Comparison of ENCODE assay signal across 17 mouse cellular contexts in the genomic region with DNA sequence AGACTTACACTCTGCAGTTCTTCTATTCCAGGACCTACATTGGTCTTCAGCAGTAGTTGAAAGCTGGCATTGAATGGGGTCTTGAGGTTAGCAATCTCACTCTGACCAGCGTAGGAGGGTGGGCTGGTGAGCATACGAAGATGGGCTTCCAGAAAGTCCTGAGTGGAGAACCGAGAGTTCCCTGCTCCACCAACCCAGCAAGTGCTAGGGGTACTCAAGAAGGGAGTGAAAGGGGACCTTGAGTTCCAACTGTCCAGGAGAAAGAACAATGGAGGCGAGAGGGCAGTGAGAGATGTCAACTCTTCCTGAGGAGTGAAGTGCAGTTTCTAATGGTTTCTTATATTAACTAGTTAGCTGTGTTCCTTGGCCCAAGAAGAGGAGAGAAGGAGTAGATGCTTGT. TPM values are rescaled to one million over a fixed set of nuclear protein-coding genes. Genes with fewer than 3 reads are reported as not detected.
A peak's percentile ranks its signal among the peaks of the same experiment; 100 is the strongest.
DNase-seq lines count a peak whose midpoint lies in the region; ATAC-seq and TF ChIP-seq lines count a peak whose summit lies in the region.
"Had no signal": no experiment of that assay in that cellular context is flagged by ENCODE, and none has a peak within 500 bp of the region (broad histone marks: within the 10 kb centered on the region; RNA-seq: fewer than 3 reads in every experiment).

No protein-coding gene starts in this region.

- peaks cover 99% of the 10 kb centered on the region for H3K27me3 ChIP-seq in limb, embryonic 12.5 days
- peaks cover 100% of the 10 kb centered on the region for H3K27me3 ChIP-seq in limb, embryonic 10.5 days (ENCODE audit: low read depth, poor library complexity, severe bottlenecking)
- H3K27me3 ChIP-seq in limb, embryonic 13.5 days: peaks cover 100% of the 10 kb centered on the region
- peaks cover 94% of the 10 kb centered on the region for H3K27me3 ChIP-seq in midbrain, postnatal 0 days (ENCODE audit: insufficient read depth, low read length)

- no peak overlapping the region for H3K9ac ChIP-seq in limb, embryonic 12.5 days (replicated peaks)
- no peak overlapping the region for H3K9ac ChIP-seq in limb, embryonic 13.5 days
- no peak overlapping the region for H3K9ac ChIP-seq in midbrain, postnatal 0 days (replicated peaks; ENCODE audit: low read length, poor library complexity, severe bottlenecking)
- H3K9ac ChIP-seq: hindbrain, embryonic 12.5 days; liver, postnatal 0 days; neural tube, embryonic 15.5 days had no signal

- peak overlapping the region; percentile 23; the same call in 1 of the 2 replicates for H3K4me3 ChIP-seq in limb, embryonic 12.5 days (replicated peaks)
- H3K4me3 ChIP-seq in limb, embryonic 10.5 days: no peak overlapping the region; the same call in 1 of the 2 replicates
- H3K4me3 ChIP-seq in limb, embryonic 13.5 days: 0 out of 2 replicates have a peak overlapping the region, but pooled peaks have one; percentile 22
- H3K4me3 ChIP-seq in midbrain, postnatal 0 days (ENCODE audit: low read depth, low read length): peak overlapping the region; percentile 25
- H3K4me3 ChIP-seq: neural tube, embryonic 15.5 days had no signal

- DNase-seq in embryo, embryonic 10.5 days (ENCODE audit: low spot score): peak; percentile 37
- no peak for DNase-seq in embryo, embryonic 10 days (ENCODE audit: low spot score)
- DNase-seq in limb, embryonic 10.5 days (ENCODE audit: low spot score): no peak
- no peak for DNase-seq in midbrain, postnatal 0 days (ENCODE audit: low spot score)
- no peak for DNase-seq in adrenal gland, postnatal 14 days
- DNase-seq in layer of hippocampus, postnatal 14 days (ENCODE audit: low spot score in 2 of 2): no peak
- DNase-seq: cerebellum, adult 11 months; cerebellum, postnatal 25 days; kidney, adult 18-20 months; kidney, postnatal 14 days; liver, postnatal 0 days had no signal

- H3K4me1 ChIP-seq in limb, embryonic 12.5 days (replicated peaks): peaks cover 28% of the 10 kb centered on the region
- peaks cover 42% of the 10 kb centered on the region for H3K4me1 ChIP-seq in limb, embryonic 10.5 days
- H3K4me1 ChIP-seq in limb, embryonic 13.5 days: peaks cover 26% of the 10 kb centered on the region
- no peaks in the 10 kb centered on the region for H3K4me1 ChIP-seq in midbrain, postnatal 0 days (ENCODE audit: insufficient read depth, low read length)

- no peak for ATAC-seq in limb, embryonic 12.5 days (ENCODE audit: insufficient number of reproducible peaks, insufficient read depth, low FRiP score, low TSS enrichment, low read depth)
- ATAC-seq in limb, embryonic 13.5 days (ENCODE audit: low FRiP score, low read depth): no peak
- no peak for ATAC-seq in midbrain, postnatal 0 days (ENCODE audit: low FRiP score)
- ATAC-seq: liver, postnatal 0 days had no signal

- no peak for TF ChIP-seq CTCF in midbrain, postnatal 0 days (IDR thresholded peaks at IDR 0.05)

- H3K36me3 ChIP-seq in limb, embryonic 12.5 days: no peaks in the 10 kb centered on the region
- no peaks in the 10 kb centered on the region for H3K36me3 ChIP-seq in limb, embryonic 10.5 days
- H3K36me3 ChIP-seq in limb, embryonic 13.5 days: no peaks in the 10 kb centered on the region
- no peaks in the 10 kb centered on the region for H3K36me3 ChIP-seq in midbrain, postnatal 0 days (ENCODE audit: insufficient read depth, low read length)
- H3K36me3 ChIP-seq: hindbrain, embryonic 12.5 days; neural tube, embryonic 15.5 days had no signal

- H3K9me3 ChIP-seq in limb, embryonic 12.5 days: no peaks in the 10 kb centered on the region
- H3K9me3 ChIP-seq in limb, embryonic 10.5 days (replicated peaks): no peaks in the 10 kb centered on the region
- no peaks in the 10 kb centered on the region for H3K9me3 ChIP-seq in limb, embryonic 13.5 days
- no peaks in the 10 kb centered on the region for H3K9me3 ChIP-seq in midbrain, postnatal 0 days (ENCODE audit: low read length)
- H3K9me3 ChIP-seq: hindbrain, embryonic 12.5 days; neural tube, embryonic 15.5 days had no signal

- no peak overlapping the region for H3K27ac ChIP-seq in limb, embryonic 12.5 days
- H3K27ac ChIP-seq in limb, embryonic 10.5 days: no peak overlapping the region
- H3K27ac ChIP-seq in limb, embryonic 13.5 days: no peak overlapping the region
- H3K27ac ChIP-seq in midbrain, postnatal 0 days (ENCODE audit: low read depth, low read length): no peak overlapping the region; the same call in 1 of the 2 replicates
- H3K27ac ChIP-seq: hindbrain, embryonic 12.5 days; macrophage; neural tube, embryonic 15.5 days had no signal

- WGBS in limb, embryonic 12.5 days: under 1% methylated on average over 4 of the region's 4 CpGs
- WGBS in limb, embryonic 10.5 days: under 1% methylated on average over 4 of the region's 4 CpGs
- under 1% methylated on average over 4 of the region's 4 CpGs for WGBS in limb, embryonic 13.5 days
- 11% methylated on average over 4 of the region's 4 CpGs for WGBS in midbrain, postnatal 0 days

- H3K4me2 ChIP-seq in limb, embryonic 12.5 days: peak overlapping the region; percentile 44; the same call in 1 of the 2 replicates
- H3K4me2 ChIP-seq in limb, embryonic 13.5 days (replicated peaks): peak overlapping the region; percentile 51
- H3K4me2 ChIP-seq in midbrain, postnatal 0 days (ENCODE audit: low read depth, low read length, poor library complexity, severe bottlenecking): peak overlapping the region; percentile 28

RNA-seq across cellular contexts. Expression of gene Six3, which starts 2.2 kb away (rescaled TPM):
- polyA plus RNA-seq in limb, embryonic 12.5 days (2016; fragmentation: Nextera tagmentation; extraction: Ambion mirVana): not detected in 2 replicates
- polyA plus RNA-seq in limb, embryonic 10.5 days (2016; fragmentation: Nextera tagmentation; extraction: Ambion mirVana): not detected in 2 replicates
- not detected in 2 replicates for polyA plus RNA-seq in limb, embryonic 13.5 days (2015; fragmentation: Nextera tagmentation; extraction: Ambion mirVana)
- 11.2 and 12.8 TPM in 2 replicates for total RNA-seq in midbrain, postnatal 0 days (2014; rRNA removed)
- polyA plus RNA-seq in midbrain, postnatal 0 days (2015; fragmentation: Nextera tagmentation; extraction: Ambion mirVana): 23.3 and 28.0 TPM in 2 replicates
- not detected in 2 replicates for total RNA-seq in adrenal gland, postnatal 14 days (2021)
- 1 to 10 TPM; 1.5 to 1.7 TPM for total RNA-seq in layer of hippocampus, postnatal 14 days (2021)
- polyA plus RNA-seq: limb, embryonic 11.5 days; liver, postnatal 0 days; macrophage; neural tube, embryonic 15.5 days had no signal

Comparison
In these comparisons a context has a peak if more than half of its experiments do, and no peak if none do; other contexts are left out.
1. RNA of gene Six3, which starts 2.2 kb away (polyA plus RNA-seq): 23.3 to 28.0 TPM in midbrain, postnatal 0 days; not detected in limb, embryonic 13.5 days, not detected in limb, embryonic 12.5 days and not detected in limb, embryonic 10.5 days; every median in the first group is over 10 times any median in the second.
2. Peak in every context shown above with its lines, with median percentiles within 50 percentile points of each other: H3K4me2 ChIP-seq.